Mouse (Mus musculus) ES-Bruce4 (cell line): ENCODE results near the gene D8Ertd738e. TPM values are rescaled to one million over a fixed set of nuclear protein-coding genes. Genes with fewer than 3 reads are reported as not detected.

ENCODE experiments used
- H3K27ac ChIP-seq: 2 replicates; pipeline ENCODE4 v1.5.1; 2012; ENCODE audit warnings: low read length, inconsistent platforms; ENCODE audit not compliant: insufficient read depth
- H3K27me3 ChIP-seq: 2 replicates; pipeline ENCODE4 v1.6.1; 2012; ENCODE audit warnings: mild to moderate bottlenecking, low read length, inconsistent platforms; ENCODE audit not compliant: control insufficient read depth, poor library complexity, insufficient read depth, severe bottlenecking
- H3K36me3 ChIP-seq: 2 replicates; pipeline ENCODE4 v1.6.1; 2012; ENCODE audit warnings: inconsistent platforms, mild to moderate bottlenecking, low read length, moderate library complexity; ENCODE audit not compliant: control insufficient read depth, poor library complexity, insufficient read depth, severe bottlenecking
- H3K4me1 ChIP-seq: one replicate; pipeline ENCODE4 v1.8.1; 2011; ENCODE audit warnings: low read length; ENCODE audit not compliant: control insufficient read depth, insufficient read depth
- H3K4me3 ChIP-seq: 2 replicates; pipeline ENCODE4 v1.5.1; 2011; ENCODE audit warnings: low read depth, mild to moderate bottlenecking, low read length
- H3K9ac ChIP-seq: 2 replicates; pipeline ENCODE4 v1.6.1; 2012; ENCODE audit warnings: low read depth, mild to moderate bottlenecking, inconsistent platforms; ENCODE audit not compliant: poor library complexity, severe bottlenecking
- H3K9me3 ChIP-seq: replicated peaks from 2 replicates; pipeline ENCODE4 v1.6.1; 2012; ENCODE audit warnings: mild to moderate bottlenecking, low read length, inconsistent platforms; ENCODE audit not compliant: control insufficient read depth, poor library complexity, insufficient read depth, severe bottlenecking
- CTCF ChIP-seq: IDR thresholded peaks from one replicate; pipeline ENCODE4 v1.8.1; 2011; ENCODE audit warnings: low read depth, low read length
- EP300 ChIP-seq: IDR thresholded peaks from 2 replicates; pipeline ENCODE4 v1.6.1; 2011; ENCODE audit warnings: low read depth, low read length; ENCODE audit not compliant: insufficient read depth
- POLR2A ChIP-seq: IDR thresholded peaks from one replicate; pipeline ENCODE4 v1.8.1; 2011; ENCODE audit warnings: low read length; ENCODE audit not compliant: insufficient read depth
- polyA plus RNA-seq: library from polyadenylated mRNA; stranded (reverse); fragments of >200 nt; gene quantifications from 2 replicates; pipeline ENCODE4 v1.2.4, GENCODE M21; 2011; ENCODE audit warnings: low read depth; ENCODE audit not compliant: missing spikeins, insufficient read depth, insufficient read length

The D8Ertd738e gene
- polyA plus RNA-seq: 90.6 and 92.0 TPM in 2 replicates

- Histone ChIP-seq H3K9ac (peak within 1 kb of the TSS; percentile 83), H3K4me1 (no peaks in the 10 kb centered on the region), H3K27me3 (no peaks in the 10 kb centered on the region), H3K4me3 (peak within 1 kb of the TSS; percentile 96), H3K27ac (peak within 1 kb of the TSS; percentile 32; the same call in 1 of the 2 replicates), H3K9me3 (no peaks in the 10 kb centered on the region), H3K36me3 (peaks cover 61% of the 10 kb centered on the region)
- TF ChIP-seq EP300 (0 out of 2 replicates have a peak, but pooled peaks have one; percentile 46), POLR2A (peak; percentile 90), CTCF (no peak)
Observed at GRCm38 (mm10) chr8:84249257-84250170, at the start of gene D8Ertd738e. Gene D8Ertd738e (minus strand): TSS chr8:84249719.

DNA sequence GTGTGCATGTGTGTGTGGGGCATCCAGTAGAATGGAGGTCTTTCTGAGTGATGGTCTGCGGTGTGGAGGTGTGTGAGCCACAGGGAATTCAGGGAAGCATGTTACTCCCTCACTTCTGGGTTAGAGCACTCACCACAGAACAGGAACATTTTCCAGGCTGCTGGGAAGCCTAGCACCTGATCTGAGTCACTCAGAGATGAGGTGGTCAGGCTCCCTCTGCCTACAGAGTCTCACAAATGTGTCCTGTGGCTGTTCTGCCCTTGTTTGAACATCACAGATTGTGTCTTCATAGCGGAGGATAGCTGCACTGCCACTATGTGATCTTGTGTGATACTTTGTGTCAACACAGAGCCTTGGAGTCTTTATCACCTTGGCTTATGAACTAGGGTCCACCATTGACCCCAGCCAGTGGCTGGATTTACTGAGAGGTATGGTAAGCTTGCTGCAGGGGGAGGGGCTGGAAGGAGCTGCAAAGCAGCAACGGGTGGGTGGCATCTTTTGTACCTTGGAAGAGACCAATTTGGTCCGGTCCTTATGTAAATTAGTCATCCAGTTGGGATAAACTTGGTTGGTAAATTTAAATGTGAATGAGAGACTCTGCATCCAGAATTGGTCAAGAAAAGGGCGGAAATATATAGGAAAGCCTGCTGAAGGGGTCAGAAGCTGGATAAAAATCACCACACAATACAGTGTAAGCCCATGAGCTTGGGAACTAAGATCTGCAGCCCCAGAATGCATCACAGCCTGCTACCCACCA is 47.7 kb upstream of the D8Ertd738e start:
- H3K4me1 ChIP-seq: peaks cover 4% of the 10 kb centered on the region

DNA sequence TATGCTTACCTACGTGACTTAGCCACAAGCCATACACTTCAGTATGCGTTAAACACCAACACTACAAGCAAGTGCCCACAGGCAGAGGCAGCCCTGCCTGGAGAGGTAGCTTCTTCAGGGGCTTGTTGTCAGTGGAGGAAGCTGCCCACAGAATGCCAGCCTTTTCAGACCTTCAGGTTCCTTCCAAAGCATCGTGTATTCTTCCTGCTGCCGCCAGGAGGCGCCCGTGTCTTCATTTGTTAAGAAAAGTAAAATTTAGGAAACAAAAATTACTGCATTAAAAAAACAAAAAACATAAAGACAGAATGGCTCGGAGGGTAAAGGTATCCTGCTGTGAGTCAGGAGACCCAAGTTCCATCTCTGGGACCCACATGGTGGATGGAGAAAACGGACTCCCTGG is 42.2 kb upstream of the D8Ertd738e start:
- TF ChIP-seq EP300 (no peak), POLR2A (no peak), CTCF (peak; percentile 62)
- H3K4me3 ChIP-seq: no peak overlapping the region
- no peaks in the 10 kb centered on the region for H3K27me3 ChIP-seq

More for the DNA sequence above, 47.7 kb upstream of the D8Ertd738e start:
- Histone ChIP-seq H3K36me3 (no peaks in the 10 kb centered on the region), H3K4me3 (no peak overlapping the region), H3K27me3 (no peaks in the 10 kb centered on the region), H3K27ac (peak overlapping the region; percentile 28; the same call in 1 of the 2 replicates), H3K9ac (no peak overlapping the region), H3K9me3 (peaks cover 4% of the 10 kb centered on the region; the same call in 1 of the 2 replicates)
- TF ChIP-seq EP300: no peak
- TF ChIP-seq CTCF: no peak
- no peak for TF ChIP-seq POLR2A

DNA sequence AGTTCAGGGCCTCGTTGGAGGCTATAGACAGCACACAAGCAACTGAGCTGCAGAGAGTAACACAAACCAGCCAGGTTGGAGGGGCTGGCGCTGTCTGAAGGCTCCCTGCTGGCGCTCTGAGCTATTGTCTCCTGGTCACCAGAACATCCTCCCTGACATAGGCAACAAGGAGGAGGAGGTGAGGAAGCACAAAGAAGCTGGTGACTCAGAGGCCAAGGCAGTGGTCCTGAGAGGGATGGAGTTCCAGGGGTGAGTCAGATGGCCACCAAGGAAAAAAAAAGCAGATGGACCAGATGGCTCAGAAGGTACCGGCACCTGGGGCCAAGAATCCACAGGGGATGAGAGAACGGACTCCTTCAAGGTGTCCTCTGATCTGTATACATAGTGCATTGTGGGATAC is 41.6 kb upstream of the D8Ertd738e start:
- no peak for TF ChIP-seq CTCF
- no peak for TF ChIP-seq EP300
- no peak for TF ChIP-seq POLR2A
- Histone ChIP-seq H3K4me1 (no peaks in the 10 kb centered on the region), H3K9me3 (no peaks in the 10 kb centered on the region), H3K27ac (no peak overlapping the region), H3K4me3 (no peak overlapping the region), H3K9ac (no peak overlapping the region), H3K27me3 (no peaks in the 10 kb centered on the region), H3K36me3 (no peaks in the 10 kb centered on the region)

More for the DNA sequence above, 42.2 kb upstream of the D8Ertd738e start:
- Histone ChIP-seq H3K9me3 (no peaks in the 10 kb centered on the region), H3K9ac (no peak overlapping the region), H3K4me1 (no peaks in the 10 kb centered on the region), H3K36me3 (no peaks in the 10 kb centered on the region), H3K27ac (no peak overlapping the region)

GRCm38 (mm10) chr8:84288892-84289291 is 39.4 kb upstream of the D8Ertd738e start:
- H3K9ac ChIP-seq: no peak overlapping the region
- H3K9me3 ChIP-seq: no peaks in the 10 kb centered on the region
- H3K4me1 ChIP-seq: no peaks in the 10 kb centered on the region
- H3K27me3 ChIP-seq: no peaks in the 10 kb centered on the region
- H3K27ac ChIP-seq: no peak overlapping the region
- TF ChIP-seq CTCF (peak; percentile 77), EP300 (no peak)
- H3K36me3 ChIP-seq: no peaks in the 10 kb centered on the region
- no peak overlapping the region for H3K4me3 ChIP-seq
